Mouse (Mus musculus): ENCODE data around the gene Cux2.

Gene Cux2

DNA sequence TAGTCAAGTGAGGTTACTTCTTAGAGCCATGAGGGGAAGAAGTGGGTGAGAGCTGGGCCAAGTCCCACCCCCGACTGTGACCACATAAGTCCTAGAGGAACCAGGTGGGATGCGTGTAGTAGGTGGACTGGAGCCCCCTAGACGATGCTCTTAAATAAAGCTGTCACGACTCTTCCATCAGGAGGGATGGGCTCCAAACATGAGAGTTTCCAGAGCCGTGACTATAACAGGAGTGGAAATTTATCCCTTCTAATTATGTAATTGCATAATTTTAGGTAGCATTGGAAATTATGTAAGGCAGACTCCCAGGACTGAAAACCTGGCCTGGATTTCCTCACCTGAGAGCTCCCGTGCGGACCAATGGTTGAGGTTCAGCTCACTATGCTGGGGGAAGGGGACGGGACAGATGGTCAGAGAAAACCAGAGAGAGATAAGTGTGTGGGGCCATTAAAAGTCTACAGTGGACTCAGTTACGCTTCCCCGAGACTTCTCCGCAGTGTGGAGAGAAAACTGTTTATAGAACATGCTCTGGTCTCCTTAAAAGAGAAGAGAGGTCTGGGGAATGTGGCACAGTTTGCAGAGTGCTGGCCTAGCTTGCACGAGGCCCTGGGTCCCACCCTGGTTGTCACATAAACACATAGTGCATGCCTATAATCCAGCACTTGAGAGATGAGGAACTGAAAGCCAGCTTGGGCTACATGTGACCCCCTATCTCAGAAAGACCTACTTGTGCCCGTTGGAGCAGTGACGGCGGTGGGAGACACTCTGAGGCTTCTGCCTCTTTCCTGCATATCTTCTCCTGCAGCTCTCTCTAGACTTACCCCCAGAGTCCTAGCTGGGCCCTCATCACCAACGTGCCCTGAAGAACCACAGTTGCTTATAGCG, 126.7 kb downstream of the Cux2 start:
- ATAC-seq (ENCODE audit: low TSS enrichment), result peak; percentile 58

DNA sequence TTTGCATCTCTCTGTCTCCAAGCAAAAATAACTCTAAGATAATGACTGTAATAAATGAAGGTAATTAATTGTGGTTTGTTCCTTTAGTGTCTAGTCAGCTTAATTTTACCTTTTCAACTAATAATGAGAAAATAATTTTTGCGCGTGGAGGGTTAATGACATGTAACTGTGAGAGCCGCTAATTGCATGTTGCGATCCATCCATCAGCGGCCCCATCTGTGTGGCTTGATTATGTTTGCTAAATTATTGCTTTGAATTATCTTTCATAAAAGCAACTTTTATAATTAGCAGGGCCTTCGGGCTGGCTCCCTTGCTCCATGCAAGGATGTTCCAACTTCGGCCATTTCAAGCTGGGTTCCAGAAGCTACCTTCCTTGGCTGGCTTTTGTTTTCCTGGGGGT, 130.7 kb downstream of the Cux2 start:
- no peak for ATAC-seq (ENCODE audit: low TSS enrichment)

DNA sequence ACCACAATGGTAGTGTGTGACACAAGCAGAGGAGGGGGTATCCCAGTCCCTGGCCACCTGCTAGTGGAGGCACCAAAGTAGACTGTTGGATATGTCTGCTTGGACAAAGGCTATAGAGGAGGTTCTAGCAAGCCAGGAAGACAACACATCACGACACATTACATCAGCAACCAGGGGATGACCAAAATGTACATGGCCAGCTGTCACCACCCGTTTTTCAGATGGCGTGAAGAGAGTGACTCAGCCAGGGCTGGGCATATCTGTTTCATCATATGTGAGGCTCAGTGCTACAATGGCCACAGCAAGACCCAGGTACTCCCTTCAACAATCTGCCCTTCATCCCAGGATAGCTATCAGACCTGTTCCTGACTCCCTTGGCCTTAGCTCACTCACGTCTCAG, 133.1 kb downstream of the Cux2 start:
- ATAC-seq (ENCODE audit: low TSS enrichment), result peak; percentile 86

DNA sequence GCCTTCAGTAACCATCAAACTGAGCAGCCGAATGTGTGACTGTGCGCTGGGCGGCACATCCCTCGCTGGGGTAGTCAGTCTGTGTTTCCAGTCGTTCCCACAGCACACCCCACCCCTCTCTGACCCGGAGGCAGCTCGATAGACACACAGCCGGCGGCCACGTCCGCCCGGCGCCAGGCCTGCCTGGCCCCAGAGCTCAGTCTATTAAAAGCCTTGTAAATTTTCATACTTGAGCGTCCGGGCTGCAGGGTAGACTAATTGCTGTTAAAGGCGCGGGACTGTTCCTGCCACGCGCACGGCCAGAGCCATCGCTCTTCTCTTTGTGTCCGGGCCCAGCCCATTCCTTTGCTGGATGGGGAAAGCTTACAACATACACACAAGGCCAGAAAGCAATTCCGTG, 135.9 kb downstream of the Cux2 start:
- no peak for ATAC-seq (ENCODE audit: low TSS enrichment)

DNA sequence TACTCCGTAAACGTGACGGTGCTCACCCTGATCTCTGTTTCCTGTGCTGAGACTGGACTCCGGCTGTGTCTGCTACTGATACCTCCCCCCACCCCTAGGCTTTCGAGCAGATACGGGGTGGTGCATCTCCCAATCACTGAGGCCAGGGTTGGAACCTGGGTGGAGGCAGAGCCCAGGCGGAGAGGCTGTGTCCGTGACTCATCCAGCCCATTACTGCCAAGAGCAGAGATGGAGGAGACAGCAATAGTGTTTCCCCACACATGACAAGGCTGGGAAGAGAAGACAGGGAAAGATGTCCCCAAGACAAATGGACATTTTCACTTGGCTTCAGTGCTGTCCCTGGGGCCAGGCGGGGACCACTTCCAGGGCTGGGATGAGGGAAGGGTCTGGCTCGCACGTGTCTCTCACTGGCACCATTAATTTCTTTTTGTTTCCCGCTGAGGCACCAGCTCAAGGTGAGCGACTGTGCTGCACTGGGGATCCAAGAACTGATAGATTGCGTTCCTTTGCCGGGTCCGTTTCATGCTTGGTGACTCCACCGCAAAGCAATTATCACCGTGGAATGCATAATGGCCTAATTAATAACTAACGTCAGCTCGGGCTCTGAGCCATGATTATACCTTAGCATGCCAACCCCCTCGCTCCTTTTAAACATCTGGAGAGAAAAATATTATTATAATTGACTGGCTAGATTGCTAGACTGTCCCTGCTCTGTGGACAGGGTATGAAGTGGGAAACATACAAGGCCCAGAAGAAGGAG, 140.5 kb downstream of the Cux2 start:
- peak; percentile 74; the same call in 1 of the 2 replicates for ATAC-seq (ENCODE audit: low TSS enrichment)

DNA sequence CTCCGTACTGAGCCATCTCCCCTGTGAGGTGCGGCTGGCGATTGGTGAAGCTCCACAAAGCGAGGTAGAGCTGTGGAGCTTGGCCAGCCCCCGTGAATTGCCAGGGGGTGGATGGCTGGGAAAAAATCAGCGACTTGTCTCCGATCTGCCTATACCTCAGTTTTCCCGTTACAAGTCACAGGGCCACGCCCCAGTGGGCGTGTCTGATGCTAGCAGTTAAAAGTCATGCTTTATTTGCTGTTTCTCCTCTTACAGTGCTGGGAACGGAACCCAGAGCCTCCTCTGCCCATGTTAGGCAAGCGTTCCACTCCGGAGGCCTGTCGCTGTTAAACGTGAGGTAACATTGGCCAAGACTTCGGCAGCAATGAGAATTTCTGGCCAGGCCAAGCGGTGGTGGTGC, 144.2 kb downstream of the Cux2 start:
- ATAC-seq (ENCODE audit: low TSS enrichment), result no peak

DNA sequence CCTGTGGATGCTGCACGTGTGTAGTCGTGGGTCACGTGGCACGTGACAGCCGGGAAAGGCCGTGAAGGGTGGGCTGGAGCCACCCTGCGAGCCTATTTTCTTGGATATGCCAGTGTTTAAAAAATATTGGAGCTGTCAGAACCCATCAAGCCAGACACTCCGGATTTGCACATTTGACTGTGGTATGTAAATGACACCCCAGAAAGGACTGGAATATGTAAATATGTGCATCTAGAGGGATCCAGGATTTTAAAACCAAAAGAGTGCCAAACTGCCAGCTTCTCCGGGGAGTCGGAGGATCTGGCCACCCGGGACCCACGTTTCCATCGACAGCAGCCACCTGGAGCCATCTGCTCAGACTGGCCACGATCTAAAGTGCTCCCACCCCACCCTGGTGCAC, 145.1 kb downstream of the Cux2 start:
- ATAC-seq (ENCODE audit: low TSS enrichment), result peak; percentile 53

DNA sequence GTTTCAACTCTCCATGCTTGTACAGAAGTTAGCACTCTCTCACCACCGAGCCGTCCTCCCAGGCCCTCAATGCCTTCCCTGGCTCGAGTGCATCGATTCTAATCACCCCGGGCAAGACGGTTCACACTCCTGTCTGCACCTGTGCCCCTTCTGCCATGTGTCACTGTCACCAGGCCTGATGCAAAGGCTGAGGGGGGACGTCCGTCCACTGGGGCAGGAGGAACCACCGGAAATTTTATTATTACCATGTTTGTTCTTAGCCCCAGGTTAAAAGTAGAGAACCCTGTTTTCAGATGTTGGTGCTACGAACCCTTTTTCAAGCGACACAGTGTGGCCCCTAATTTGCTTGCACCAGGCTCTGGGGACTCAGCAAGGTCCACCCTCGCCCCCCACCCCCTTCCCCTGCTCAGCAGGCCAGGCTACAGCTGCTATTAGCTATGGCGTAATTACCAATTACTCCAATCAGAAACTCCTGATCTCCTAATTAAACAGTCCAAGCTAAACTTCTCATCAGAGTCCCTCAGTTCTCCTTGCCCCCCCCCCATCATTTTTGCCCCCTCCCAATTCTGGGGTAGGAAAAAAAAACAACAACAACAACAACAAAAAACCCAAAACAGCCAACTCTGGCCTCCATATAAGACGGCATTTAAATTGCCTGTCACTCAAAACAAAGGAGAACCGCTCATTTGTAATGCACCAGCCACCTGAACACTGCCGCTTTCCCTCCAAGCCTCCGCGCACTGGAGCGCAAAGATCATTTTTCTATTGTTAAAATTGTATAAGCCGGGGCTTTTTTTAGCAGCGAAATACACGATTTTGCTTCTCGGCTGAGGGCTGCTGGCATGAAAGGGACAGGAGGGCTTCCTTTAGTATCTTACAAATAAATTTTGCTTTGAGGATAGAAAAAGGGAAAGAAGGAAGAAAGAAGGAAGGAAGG, 146.8 kb downstream of the Cux2 start:
- ATAC-seq (ENCODE audit: low TSS enrichment), result no peak

DNA sequence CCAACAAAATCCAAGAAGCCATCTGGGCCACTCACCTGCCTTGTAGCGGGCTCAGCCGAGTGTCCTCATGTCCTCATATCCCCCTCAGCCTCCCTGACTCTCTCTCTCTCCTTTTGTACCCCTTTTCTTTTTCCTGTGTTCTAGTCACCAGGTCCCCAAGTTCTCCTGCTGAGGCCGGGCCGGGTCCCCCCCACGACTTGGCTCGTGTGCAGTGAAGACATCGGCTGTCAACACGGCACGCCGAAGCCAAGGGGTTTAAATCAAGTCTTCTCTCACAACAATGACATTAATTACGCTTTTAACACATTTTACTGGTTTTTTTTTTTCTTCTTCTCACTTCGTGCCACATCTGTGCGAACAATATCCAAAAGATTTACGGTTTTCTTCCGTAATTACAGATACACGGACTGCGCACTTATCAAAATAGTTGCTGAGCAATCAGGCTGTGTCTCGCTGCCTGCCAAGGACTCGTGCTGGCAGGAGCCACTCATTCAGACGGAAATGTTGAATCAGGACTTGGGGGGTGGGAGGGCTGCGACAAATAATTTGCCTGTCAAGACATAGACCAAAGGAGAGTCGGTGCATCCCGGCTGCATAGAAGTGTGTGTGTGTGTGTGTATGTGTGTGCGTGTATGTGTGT, 154.7 kb downstream of the Cux2 start:
- no peak for ATAC-seq (ENCODE audit: low TSS enrichment)

DNA sequence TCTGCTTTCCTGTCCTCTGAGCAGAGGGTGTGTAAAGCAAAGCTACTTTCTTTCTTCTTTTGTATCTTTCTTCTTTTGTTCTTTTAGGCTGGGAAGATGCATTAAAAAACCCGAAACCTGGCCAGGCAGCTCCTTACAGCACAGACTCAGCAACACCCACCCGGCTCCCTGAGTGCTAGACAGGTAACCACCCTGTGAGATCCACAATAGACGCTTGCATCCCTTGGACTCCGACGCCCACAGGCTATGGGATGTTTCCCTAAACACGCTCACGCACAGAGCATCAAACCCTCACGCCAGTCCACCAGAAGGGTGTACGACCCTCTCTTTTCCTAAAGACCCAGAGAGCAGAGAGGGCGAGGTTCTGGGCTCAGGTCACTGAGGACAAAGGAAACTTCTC, 155.3 kb downstream of the Cux2 start:
- no peak for ATAC-seq (ENCODE audit: low TSS enrichment)

DNA sequence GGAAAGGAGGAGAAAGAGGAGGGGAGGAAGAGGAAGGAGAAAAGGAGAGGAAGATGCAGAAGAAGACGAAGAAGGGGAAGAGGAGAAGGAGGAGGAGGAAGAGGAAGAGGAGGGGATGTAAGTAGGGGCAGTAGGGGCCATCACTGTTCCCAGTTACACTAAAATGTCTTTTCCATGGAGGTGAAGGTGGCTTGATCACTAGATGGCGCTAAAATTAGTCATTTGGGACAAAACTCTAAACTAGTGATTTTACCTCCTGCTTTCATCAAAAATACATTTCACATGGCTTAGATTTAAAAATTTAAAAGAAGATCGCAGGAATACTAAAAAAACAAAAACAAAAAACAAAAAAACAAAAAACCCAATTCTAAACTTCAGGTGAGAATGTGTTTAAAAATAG, 156.3 kb downstream of the Cux2 start:
- ATAC-seq (ENCODE audit: low TSS enrichment), result no peak

DNA sequence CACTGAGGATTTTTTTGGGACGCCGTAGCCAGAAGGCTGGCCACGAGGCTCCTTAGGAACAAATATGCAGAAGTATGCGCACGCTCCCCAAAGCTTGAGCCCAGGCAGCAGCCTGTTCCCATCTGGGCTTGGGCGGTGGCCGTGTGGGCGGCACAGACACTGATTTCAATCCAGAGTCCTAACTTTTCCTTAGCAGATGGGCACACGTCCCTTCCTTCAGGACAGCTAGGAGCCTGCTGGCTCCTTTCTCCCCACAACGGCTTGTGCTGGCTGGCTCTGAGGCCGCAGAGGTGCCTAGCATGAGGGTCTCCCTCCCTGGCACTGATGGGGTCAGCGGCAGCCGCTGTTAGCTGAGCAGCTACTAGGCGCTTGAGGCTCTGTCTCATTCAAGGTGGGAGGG, 157.6 kb downstream of the Cux2 start:
- peak; percentile 76 for ATAC-seq (ENCODE audit: low TSS enrichment)

DNA sequence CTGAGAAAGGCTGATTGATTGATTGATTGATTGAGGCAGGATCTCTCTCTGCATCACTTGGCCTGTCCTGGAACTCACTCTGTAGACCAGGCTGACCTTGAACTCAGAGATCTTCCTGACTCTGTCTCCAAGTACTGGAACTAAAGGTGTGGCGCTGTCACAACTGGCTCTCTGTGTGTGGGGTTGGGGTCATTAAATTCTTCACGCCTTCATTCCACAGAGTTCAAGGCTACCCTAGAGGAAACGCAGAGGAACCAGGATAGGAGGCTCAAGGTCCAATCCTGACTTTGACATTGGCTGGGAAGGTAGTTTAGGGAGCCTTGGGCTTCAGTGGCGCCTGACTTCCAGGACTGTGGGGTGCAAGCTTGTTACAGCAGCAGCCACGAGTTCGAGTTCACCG, 159.0 kb downstream of the Cux2 start:
- ATAC-seq (ENCODE audit: low TSS enrichment), result no peak

DNA sequence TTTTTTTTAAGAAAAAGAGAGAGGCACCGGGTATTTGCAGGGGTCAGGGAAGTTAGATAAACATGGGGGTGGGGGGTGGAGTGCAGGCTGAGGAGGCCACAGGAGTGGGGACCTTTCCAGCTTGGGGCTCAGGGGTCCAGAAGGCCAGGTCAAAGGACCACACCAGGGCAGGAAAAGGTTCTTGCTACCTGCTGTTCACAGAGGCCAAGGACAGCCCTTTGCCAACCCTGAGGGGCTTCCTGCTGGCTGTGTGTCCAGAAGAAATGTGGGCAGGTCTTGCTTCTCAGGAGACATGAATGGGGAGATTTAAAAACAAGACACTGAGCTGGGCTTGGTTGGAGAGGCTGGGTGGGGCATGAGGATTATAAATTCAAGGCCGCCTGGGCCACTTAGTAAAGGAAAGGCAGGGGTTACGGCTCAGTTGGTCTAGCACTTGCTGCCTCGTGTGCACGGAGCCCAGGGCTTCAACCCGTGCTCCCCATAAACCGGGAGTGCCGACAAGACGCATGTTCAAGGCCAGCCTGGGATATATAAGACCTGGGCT, 160.0 kb downstream of the Cux2 start:
- no peak for ATAC-seq (ENCODE audit: low TSS enrichment)

DNA sequence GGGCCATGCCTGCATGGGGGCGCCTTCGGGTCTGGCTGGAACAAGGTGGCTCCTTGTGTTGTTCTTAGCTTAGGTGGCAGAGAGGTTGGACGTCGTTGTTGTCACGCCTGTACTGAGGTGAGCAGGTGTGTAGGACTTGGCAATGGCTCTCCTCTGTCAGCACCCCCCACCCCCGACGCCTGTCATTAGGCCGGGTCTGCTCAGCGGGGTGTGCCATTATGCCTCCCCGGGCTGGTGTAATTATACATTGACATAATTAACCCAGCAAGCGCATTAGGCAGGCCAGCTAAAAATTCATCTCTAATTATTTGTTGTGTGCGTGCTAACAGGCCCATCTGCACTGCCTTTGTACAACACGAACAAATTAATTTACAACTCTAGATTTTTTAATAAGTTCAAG, 160.5 kb downstream of the Cux2 start:
- ATAC-seq (ENCODE audit: low TSS enrichment), result no peak

DNA sequence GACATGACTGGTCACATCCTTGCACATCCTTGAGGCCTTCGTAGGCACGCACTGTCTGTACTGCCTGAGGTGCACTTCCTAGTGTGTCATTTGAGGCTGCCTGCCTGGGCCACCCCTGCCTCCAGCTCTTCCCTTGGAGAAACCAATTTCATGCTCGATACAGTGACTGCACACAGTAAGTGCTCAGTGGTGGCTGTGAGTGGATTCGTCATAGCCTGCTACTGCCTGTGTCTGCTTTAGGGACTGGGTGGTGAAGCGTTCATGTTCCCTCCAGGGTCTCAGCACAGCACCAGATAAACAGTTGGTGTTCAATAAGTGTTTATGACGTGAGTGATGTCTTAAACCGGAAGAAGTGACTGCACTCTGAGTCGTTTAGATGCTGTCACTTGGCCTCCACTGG, 166.5 kb downstream of the Cux2 start:
- ATAC-seq (ENCODE audit: low TSS enrichment), result no peak

DNA sequence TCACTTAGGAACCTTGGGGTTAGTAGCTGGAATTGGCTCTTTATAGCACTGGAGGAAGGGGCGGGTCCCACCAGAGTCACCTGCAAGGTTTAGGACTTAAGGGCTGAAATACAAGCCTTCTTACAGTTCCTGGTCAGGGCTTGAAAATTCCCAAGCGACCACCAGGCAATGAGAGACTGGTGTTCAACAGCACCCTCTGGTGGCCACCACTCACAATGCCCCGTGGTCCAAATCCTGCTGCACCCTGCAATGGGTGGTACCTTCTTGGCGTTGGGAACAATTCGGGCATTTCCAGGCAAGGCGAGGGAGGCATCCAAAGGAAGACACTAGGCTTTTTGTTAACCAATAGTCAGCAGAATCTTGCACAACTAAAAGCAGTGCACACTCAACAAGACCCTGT, 170.7 kb downstream of the Cux2 start:
- peak; percentile 24; the same call in 1 of the 2 replicates for ATAC-seq (ENCODE audit: low TSS enrichment)

DNA sequence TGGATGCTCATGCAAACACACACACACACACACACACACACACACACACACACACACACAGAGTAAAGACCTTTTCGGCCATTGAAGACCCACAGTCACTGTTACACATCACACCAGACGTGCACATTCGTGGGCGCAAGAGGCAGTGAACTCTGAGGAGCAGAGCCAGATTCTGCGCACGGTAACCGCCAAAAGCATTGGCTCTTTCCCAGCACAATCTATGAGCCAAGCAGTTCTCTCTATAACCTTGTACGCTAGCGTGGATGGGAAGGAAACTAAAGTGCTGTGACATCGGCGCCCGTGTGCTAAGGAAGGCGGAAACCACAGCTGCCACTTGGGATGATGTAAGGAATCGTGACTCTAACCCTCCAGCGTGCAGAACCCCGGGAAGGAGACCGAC, 171.2 kb downstream of the Cux2 start:
- peak; percentile 50; the same call in 1 of the 2 replicates for ATAC-seq (ENCODE audit: low TSS enrichment)

DNA sequence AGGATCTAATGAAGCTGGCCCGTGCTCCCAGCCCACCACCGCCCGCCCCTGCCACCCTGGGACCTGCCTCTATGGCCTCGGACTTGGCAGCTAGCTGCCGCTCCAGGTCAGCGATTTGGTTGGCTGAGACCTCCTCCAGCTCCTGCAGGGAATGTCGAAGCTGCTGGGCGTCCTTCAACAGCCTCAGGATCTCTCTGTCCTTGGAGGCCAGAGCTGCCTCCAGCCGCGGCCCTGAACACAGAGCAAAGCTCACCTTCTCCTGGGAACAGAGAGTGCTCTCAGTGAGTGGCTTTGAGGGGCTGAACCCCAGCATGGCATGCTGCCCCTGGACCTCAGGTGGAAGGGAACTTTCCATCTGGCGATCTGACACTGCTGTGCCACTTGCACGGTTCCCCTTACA, 173.0 kb downstream of the Cux2 start:
- no peak for ATAC-seq (ENCODE audit: low TSS enrichment)

DNA sequence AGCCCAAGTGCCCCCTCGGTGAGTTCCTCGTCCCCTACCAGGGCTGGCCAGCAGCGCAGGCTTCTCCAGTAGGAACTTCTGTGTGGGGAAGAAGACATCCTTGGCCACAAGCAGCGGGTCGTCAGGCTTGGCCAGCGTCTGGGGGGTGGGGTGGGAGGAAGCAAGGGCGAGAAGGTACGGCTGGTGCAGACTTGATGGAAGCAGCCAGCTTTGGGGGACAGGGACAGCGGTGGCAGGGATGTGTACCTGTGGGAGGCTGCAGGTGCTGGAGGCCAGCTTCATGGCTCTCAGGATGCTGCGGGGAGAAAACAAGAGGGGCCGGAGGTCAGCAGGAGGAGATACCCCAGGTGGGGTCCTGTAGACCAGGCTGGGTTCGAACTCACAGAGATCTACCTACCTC, 174.9 kb downstream of the Cux2 start:
- ATAC-seq (ENCODE audit: low TSS enrichment), result no peak

DNA sequence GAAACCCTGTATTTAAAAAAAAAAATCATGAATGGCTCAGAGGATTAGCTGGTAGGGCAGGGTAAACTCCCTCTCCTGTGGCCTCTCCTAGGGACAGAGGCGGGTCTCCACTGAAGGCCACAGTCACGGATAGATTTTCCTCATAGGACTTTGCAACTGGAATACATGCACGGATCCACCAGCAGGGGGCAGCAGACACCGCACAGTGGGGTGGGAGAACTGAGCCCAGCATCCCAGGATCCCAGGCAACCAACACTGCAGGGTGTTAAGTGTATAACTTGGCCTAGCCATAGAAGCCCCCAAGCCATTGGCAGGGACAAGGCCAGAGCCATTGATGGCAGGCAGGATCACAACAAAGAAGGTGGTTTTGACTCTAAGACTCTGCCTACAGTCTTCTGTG, 177.7 kb downstream of the Cux2 start:
- ATAC-seq (ENCODE audit: low TSS enrichment), result peak; percentile 83
